Mouse (Mus musculus) A20 (cell line): ENCODE data around the gene Mrps27.

Experiments used
- DNase-seq: peaks from one replicate; pipeline ENCODE4 v3.0.0-alpha.2; 2011; ENCODE audit warnings: low read depth, low spot score

Mrps27 gene

DNA sequence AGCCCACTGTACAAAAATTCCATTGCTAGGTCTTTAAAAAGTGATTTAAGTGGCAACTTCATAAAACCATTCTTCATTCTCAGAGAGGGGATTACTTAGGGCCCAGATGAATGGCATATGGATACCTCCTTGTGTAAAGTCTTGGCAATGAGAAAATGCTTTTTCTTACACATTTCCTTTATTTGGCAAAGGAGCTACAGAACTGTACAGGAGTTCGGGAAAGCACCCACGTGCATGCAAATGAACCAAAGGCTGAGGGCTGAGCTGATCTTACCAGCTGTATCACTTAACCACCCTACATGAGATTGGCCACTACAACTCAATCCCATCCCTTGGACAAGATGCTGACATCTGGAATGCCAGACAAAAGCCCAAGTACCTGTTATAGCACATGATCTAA is 95.6 kb downstream of the Mrps27 start:
- no peak for DNase-seq

DNA sequence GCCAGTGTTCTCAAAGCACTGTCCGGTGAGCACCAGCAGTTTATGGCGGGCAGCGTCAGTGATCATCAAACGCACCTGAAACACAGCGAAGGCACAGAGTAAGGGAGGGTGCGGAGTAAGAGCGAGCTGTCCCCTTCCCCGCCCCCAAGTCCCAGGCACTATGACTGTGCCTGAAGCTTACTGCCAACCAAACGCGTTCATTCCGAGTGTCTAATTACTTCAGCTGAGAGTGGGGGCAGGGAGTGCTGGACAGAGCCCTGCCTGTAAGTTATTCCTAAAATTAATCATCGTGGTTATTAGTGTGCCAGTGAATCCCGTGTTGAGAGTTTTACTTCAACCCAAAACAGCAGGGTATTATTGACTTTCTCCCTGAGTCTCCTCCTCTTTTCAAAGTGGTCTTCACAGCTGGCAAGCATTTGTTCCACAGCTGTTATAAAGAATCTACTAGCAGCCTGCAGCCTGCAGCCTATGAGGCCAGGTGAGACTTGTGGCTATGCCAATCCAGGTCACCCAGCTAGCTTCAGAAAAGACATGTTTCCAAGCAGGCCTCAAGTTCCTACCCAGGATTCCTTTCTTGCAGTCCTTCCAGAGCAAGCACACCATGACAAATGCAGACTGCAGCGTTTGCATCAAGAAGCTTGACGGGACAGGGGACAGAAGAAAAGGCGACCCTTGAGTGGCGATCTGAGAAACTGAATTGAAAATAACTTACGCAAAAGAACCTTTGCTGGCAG is 97.3 kb downstream of the Mrps27 start:
- DNase-seq = no peak

DNA sequence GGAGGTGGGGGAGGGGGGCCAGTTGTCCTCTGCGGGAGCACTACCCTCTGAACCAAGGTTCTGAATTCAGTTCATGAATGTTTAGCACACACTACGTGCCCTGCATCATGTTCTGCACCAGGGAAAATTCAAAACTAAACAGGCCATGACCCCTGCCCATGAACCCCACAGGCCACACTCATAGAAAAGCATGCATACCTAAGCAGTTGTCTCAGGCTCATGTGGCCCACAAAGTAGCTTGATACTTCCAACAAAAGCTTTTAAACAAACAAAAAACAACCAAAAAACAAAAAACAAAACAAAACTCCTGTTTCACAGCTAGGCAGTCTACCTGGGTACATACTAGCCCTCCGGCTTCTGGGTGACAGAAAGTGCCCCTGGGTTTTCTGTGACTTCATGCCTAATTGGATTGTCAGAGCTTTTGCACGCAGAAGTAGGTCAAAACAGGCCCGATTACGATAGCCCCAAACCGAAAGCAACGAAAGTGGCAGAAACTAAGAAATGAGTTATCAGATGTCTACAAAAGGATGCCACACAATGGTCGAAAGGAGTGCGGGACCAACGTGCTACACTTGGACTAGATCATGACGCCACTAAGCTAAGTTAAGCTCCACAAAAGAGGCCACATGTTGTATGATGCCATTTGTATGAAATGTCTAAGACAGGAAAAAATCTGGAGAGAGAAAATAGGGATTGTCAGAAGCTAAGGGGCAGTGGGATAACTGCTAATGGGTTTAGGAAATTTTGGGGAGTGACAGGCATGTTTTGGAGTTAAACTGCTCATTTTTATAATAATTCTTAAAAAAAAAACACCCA is 98.1 kb downstream of the Mrps27 start:
- DNase-seq = no peak

DNA sequence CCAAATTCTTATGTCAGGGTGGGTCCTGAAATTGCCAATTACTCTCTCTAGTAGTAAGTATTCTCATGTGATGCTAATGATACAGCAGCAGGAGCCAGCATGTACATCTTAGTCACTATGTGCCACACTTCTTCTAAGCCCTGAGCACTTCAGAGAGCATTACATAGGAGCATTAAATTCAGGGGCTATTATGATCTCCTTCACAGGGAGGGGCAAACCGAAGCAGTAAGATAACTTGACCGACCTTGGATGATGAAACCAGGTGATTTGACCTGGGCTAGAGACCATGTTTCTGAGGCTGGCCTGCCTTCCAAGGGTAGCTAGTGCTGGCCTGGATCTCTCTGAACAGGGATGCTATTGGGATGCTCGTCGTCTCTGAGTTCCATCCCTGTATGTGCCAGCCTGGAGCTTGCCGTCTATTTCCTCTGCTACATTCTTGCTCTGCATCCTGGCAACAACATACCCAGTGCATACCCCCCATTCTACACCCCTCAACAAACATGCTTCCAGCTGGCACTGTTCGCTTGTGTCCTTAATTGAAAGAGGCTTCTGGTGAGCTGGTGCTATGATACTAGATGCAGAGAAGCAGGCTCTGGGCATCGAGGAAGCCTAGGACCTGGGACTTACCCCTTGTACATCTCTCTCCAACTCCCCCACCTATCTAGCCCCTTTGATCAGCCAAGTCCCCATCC is 99.0 kb downstream of the Mrps27 start:
- DNase-seq = no peak

DNA sequence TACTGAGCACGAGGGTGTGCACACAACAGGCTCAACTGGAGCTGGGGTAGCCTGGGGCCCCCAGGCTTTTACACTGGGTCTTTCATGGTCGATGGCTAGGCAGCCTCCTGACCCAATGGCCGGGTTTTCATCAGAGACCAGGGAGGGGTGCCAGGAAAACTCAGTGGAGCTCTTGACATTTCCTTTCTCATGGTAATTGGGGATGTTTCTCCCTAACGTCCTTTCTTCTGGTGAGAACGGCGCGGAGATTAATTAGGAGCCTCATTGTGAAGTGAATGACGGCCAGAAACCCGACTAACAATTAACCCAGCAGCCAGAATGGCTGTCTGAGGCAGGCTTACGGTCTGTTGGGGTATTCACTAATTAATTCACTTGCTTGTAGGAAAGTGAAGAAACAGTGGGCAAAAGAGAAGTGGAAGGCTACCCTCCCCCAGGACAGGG is 99.9 kb downstream of the Mrps27 start:
- DNase-seq = no peak

DNA sequence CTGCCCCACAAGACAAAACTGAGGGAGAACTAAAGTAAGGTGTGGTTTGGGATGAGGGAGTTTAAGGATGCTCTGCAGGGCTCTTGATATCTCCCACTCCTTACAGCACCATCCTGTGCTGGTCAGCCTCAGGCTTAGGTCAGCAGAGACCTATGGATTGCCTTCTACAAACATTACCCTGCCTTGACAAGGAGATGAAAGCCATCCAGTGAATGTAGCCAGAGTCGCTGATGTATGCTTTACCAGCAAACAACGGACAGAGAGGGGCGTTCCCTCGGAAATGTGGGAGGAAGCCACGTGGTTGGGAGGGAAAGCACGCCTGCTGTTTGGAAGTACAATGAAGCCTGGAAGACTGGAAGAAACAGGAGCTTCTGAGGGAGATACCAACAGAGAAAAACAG is 100.3 kb downstream of the Mrps27 start:
- DNase-seq = no peak

DNA sequence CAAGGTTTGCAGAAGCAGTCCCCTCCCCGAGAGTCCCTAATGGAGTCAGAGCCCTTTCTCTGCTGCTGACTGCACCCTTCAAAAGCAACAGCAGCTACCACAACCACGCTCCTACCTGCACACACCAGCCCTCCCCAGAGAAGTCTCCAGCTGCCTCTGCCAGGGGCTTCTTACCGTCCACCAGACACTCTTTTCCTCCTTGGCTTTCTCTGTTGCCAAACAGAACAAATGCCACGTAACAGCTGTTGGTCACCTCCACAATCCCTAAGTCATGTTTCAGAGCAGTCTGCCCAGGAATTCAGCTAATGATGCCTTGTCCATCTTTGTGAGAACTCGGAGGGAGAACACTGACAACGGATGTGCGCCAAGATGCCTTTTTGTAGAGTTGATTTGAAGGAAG is 102.4 kb downstream of the Mrps27 start:
- no peak for DNase-seq

DNA sequence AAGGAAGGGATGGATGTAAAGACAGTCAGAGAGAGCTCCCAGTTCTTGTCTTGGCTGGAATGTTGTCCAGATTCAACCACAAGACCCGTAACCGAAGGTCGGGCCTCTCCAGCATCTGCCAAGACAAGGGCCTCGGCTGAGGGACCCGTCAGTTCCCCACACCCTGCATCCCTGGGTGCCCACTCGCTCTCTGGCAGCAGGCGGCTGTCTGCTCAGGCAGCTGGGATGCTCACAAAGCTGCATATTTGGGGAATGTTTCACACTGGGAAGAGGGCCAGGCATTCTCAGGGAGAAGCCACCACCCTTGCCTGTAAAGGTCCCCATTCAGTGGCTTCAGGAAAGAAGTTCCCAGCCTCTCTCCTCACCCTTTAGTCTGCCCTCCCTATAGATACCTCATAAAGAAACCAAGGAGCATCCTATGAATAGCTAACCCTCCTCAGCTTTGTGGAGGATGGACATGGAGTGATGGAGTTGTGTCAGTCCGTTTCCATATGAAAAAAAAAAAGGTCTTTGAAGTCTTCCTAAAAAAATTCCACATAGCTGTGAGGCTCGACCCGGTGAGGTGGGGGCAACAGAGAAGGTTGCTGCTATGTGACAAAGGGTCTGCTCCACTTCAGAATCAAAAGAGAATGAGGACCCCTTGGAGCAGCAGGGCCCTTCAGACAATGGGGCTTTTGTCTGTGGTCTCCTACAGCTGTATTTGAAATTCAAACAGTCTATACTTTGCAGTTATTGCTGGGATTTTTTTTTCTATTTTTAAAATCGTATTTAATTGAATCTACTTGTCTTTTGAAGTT is 103.0 kb downstream of the Mrps27 start:
- no peak for DNase-seq

DNA sequence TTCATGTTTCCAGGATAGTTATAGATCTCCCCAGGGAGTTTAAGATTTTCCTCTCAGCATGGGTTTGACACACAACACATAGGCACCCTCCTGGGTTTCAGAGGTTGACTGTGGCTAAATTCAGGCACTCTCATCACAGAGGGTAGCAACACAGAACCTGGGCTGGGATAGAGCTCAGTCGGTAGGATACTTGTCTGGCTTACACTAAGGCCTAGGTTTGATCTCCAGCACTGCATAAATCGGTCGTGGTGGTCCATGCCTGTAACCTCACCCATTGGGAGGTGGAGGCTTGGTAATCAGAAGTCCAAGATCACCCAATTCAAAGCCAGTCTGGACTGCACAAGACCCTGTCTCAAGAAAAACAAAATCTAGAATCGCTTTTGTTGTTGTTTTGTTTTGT is 103.7 kb downstream of the Mrps27 start:
- no peak for DNase-seq

DNA sequence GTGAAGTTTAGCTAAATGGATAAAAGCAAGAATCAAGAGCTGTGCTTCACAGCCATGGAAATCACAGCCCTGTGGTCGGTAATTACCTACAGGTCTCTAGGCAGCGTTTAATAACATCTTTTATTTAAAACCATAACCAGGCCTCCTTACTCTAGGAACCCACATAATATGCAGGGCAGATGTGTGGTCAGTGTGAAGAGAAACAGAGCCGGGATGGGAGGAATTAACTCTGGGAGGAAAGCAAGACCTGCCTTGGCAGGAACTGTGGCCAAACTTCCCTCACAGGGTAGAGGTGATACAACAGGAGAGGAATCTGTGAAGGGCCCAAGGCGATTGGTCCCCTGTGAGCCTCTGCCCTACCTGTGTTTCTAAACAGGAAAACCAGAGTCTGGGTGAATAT is 105.0 kb downstream of the Mrps27 start:
- no peak for DNase-seq

DNA sequence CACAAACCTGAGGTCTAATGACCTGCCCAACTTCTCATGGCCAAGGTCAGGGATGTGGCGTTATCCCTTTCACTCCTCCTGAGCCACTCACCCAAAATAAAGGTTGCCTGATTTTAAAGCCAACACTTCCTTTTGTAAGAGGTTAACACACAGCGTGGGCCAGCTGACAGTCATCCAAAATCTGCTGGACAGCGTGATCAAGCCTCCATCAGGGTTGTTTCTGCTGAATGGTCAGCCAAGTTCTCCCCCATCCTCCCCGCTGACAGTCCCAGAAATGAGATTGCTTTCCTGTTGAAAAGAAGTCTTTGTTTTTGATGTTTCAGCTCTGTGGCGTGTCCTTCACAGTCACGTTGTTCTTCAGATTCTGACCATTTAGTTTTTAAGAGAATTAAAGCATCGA is 106.2 kb downstream of the Mrps27 start:
- DNase-seq = no peak

DNA sequence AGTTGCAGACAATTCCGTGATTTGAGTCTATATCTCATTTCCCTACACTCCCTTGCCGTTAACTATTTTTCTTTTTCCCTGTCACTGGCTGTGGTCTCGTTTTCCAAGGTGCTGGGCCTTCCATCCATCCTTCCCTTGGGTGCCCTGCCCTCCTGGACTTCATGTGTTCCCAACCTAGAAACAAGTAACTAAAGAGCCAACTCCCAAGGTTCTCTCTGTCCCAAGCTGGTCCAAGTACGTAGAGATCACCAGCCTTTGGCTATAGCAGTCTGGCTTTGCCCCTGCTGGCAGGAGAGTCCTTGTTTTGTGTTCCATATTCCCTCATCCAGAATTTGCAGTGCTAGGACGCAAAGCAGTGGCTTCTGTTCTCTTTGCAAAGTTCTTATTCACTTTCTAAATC is 106.7 kb downstream of the Mrps27 start:
- DNase-seq = no peak

DNA sequence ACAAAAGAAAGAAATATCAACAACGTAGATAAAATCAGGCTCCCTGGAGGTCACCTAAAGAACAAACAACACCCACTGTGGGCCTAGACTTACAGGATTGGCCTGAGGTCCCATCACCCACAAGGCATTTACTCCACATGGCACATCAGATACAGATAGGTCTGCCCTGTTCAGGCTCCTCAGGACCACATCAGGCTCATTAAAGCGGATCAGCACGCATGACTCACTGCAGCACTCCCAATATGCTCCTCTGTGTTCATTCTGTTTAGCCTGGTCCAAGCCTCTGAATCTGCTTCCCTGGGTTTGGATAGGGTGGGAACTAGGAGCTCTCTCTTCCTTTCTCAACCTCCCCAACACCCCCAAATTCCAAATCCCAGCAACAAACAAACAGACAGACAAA is 107.9 kb downstream of the Mrps27 start:
- DNase-seq = no peak

DNA sequence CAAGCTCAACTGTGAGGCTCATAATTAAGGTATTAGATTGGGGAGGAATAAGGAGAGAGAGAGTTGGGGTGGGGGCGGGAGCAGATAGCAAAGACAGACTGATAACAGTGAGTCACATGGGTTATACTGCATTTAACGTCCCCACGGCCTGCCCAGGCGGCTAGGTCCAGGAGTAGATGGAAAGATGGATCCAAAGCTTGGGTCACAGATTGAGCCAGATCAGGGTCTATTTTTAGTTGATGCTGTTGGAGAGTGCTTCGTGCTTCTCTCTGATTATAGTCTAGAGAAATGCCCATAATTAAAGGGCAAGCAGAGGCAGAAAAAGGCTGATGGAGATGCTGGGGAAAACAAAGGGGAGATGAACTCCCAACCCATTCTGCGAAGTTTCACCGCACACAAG is 110.4 kb downstream of the Mrps27 start:
- no peak for DNase-seq

DNA sequence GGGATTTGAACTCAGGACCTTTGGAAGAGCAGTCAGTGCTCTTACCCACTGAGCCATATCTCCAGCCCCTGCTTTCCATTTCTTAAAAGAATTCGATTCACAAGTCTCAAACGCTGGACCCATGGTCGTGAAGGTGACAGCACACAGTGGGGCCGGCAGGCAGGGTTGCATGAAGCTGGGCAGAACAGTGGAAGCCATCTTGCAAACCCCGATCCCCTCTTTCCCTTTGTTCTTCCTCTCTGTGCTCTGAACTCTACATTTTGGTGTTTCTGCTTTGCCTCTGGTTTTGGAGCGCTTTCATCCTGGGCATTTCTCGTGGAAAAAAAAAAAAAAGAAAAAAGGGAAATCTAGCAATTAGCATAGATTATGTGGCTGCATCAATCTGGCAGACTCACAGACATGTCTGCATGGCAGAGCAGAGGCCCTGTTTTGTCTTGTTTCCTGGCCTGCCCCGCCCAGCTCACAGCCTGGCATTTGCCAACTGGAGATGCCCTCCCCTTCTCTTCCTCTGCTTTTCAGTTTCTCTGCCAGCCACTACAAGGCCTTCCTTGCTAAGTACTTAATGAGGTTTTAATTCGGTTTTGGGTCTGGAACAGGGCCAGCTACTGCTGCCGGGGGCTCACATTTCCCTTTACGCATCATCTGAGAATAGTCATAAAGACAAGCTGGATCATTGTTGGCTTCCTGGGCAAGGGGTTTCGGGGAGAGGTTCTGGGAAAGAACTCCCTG is 114.2 kb downstream of the Mrps27 start:
- DNase-seq = no peak

DNA sequence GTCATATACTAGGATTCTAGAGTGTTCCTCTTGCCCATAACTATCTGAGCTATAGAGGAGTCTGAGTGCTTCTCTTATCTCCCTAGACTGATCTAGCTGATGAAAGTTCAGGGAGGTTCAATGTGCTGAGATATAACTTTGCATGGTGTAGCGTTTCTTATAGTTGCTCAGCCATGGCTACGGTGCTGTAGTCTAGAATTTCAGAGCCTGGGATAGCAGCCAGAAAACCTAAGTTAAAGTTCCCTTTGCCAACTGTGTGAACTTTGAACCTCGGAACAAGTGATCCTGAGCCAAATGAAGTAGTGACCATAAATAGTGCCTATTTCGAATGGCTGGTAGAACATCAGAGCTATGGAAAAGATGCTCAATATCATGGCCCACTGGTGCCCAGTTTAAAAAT is 115.0 kb downstream of the Mrps27 start:
- DNase-seq = no peak

DNA sequence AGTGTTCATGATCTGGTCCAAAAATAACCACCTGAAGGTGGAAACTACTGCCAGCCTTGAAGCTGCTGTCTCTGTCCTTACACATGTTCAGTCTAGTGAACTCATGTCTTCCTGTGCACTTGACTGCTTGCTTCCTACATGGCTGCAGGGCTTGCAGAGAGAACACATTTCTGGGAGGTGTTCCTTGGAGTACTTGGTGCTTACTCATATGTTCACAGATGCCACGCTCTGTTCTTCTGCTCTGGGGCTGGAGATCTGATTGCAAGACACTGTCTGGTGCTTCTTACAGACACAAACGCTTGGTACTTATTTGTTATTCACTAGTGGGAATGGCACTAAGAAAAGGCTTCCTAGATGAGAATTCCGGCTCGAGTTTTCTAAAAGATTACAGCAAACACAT is 117.3 kb downstream of the Mrps27 start:
- DNase-seq = no peak

DNA sequence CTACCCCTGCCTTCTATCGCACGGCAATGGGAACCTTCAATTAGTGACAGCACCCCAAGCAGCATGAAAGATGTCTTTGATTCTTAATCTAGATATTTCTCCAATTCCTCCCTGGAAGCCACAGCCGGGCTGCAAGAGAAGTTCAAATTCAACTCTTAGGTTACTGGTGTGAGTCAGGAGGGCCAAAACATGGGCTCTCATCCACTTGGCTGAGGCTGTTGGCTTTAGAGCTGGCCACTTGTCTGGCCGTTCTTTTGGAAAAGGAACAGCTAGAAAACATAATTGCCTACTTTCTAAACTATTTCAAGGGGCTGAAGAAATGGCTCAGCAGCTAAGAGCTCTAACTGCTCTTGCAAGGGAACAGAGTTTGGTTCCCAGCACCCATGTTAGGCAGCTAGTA is 120.0 kb downstream of the Mrps27 start:
- no peak for DNase-seq
